Mouse (Mus musculus) heart, embryonic 16.5 days (tissue): ENCODE measurements at regions not wholly inside any gene's neighbourhood (a gene's known extent, or its start where the extent isn't known, plus 50 kb on each side); places are given as distances from the start of the nearest gene placed in this dataset.
"Not testable (repeated sequence)": the region's sequence is repeated elsewhere in the genome, so short reads cannot be mapped to it uniquely, and the experiment has no call there.

Experiments
- ATAC-seq: fragments of 200-750 bp; cut with Nextera tagmentation; replicated peaks from 2 replicates; pipeline ENCODE4 v1.8.0; 2017; ENCODE audit warnings: moderate number of reproducible peaks; ENCODE audit not compliant: insufficient read depth, low FRiP score; ENCODE audit errors: extremely low read depth
- H3K27ac ChIP-seq: fragments of 300-500 bp; sonication (generic); 2 replicates; pipeline ENCODE4 v1.5.1; 2014; ENCODE audit warnings: mild to moderate bottlenecking, low read length, control low read depth, moderate library complexity
- H3K27me3 ChIP-seq: fragments of 300-500 bp; sonication (generic); 2 replicates; pipeline ENCODE4 v1.6.1; 2014; ENCODE audit warnings: low read length, mixed read lengths; ENCODE audit not compliant: control insufficient read depth, insufficient read depth
- H3K36me3 ChIP-seq: fragments of 300-500 bp; sonication (generic); 2 replicates; pipeline ENCODE4 v1.6.1; 2014; ENCODE audit not compliant: control insufficient read depth, insufficient read depth
- H3K4me1 ChIP-seq: fragments of 300-500 bp; sonication (generic); 2 replicates; pipeline ENCODE4 v1.6.1; 2014; ENCODE audit warnings: low read length, mixed read lengths; ENCODE audit not compliant: control insufficient read depth, insufficient read depth
- H3K4me2 ChIP-seq: fragments of 300-500 bp; sonication (generic); 2 replicates; pipeline ENCODE4 v1.6.1; 2014; ENCODE audit warnings: low read depth, mild to moderate bottlenecking, control low read depth, low read length
- H3K4me3 ChIP-seq: fragments of 300-500 bp; sonication (generic); 2 replicates; pipeline ENCODE4 v1.5.1; 2014; ENCODE audit warnings: mild to moderate bottlenecking, control low read depth, low read length
- H3K9ac ChIP-seq: fragments of 300-500 bp; sonication (generic); 2 replicates; pipeline ENCODE4 v1.6.1; 2014; ENCODE audit warnings: low read length, control low read depth
- H3K9me3 ChIP-seq: fragments of 300-500 bp; sonication (generic); replicated peaks from 2 replicates; pipeline ENCODE4 v1.6.1; 2016; ENCODE audit warnings: low read length; ENCODE audit not compliant: control insufficient read depth
- WGBS: fragments of 180-500 bp; shearing (Covaris S2); extraction: QIAGEN DNeasy Blood & Tissue Kit; methylation state at CpG from one replicate; pipeline ENCODE4 v1.1.7; 2014; 5-methylcytosine and 5-hydroxymethylcytosine counted together

DNA sequence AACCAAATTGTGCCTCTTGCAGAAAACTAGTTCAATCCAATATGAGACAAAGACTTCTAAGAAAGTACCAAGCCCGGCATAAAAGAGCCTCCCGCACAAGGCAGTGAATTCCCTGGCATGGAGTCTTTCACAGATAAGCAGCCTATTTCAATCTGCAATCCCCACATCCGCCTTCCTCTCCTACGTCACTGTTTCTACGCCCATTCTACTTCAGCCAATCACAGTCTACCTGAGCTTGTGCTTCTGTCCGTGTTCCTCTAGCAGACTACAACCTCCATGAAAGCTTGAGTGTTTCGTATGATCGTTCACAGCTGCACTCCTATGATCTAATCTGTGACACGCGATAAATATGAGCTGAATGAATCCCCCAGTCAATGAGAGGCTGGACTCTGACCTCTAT lies 155.6 kb upstream of the Ipo5 start:
- H3K9me3 ChIP-seq = no peaks in the 10 kb centered on the region
- no peak for ATAC-seq
- H3K4me3 ChIP-seq = no peak overlapping the region
- H3K36me3 ChIP-seq = no peaks in the 10 kb centered on the region
- no peak overlapping the region for H3K9ac ChIP-seq
- no peaks in the 10 kb centered on the region for H3K4me1 ChIP-seq
- 53% methylated on average over 10 of the region's 10 CpGs for WGBS
- peak overlapping the region; percentile 13; the same call in 1 of the 2 replicates for H3K4me2 ChIP-seq
- no peak overlapping the region for H3K27ac ChIP-seq
- H3K27me3 ChIP-seq = no peaks in the 10 kb centered on the region

DNA sequence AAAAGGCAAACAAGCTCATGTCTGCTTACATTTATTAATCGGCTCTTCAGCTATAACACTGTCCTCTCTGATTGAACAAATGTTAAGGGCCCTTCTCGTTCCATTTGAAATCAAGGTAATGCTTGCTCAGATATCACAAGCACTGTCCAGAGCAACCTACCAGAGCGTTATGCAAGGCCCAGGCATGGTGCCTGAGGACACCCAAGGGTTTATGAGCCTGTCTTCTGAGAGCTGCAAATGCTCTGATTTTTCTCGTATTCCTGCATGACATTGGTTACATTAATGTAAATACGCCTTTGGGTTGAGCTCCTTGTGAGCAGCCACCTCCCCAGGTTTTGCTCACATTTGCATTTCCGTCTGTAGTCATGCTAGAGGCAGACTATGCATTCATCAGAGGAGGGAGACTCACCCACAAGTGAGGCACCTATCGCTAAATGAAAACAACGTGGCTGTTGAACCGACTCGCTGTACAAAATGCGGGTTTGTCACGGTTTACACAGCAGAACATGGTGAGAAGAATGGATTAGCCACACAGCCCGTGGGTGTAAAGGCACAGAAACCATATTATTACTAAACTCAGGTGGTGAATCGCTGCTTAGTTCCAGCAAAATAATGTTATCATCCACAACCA lies 152.7 kb upstream of the Ipo5 start:
- Histone ChIP-seq H3K9me3 (no peaks in the 10 kb centered on the region), H3K27me3 (no peaks in the 10 kb centered on the region), H3K27ac (no peak overlapping the region), H3K9ac (no peak overlapping the region), H3K4me1 (no peaks in the 10 kb centered on the region), H3K4me3 (no peak overlapping the region), H3K4me2 (no peak overlapping the region), H3K36me3 (no peaks in the 10 kb centered on the region)
- no peak for ATAC-seq
- WGBS = 84% methylated on average over 14 of the region's 14 CpGs

DNA sequence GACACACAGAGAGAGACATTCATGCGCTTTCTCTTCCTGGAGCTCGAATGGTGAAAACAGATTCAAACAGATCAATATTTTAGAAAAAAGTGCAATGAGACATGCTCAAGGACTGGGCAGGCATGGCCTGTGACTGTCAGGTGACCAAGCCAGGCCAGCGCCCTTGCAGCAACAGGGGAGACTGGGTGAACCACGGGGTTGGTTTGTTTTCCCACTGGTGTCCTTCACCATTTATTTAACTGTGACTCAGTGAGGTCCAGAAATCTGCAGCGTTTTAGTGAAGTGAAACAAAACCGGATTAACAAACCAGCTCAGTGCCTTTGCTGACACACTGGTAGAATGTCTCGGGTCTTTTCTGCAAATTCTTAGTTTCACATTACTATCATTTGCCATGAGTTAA lies 148.9 kb upstream of the Ipo5 start:
- Histone ChIP-seq H3K27me3 (no peaks in the 10 kb centered on the region), H3K4me3 (no peak overlapping the region), H3K9me3 (no peaks in the 10 kb centered on the region), H3K36me3 (no peaks in the 10 kb centered on the region), H3K27ac (no peak overlapping the region), H3K4me1 (no peaks in the 10 kb centered on the region), H3K4me2 (no peak overlapping the region), H3K9ac (no peak overlapping the region)
- ATAC-seq = no peak
- WGBS = 68% methylated on average over 7 of the region's 7 CpGs

DNA sequence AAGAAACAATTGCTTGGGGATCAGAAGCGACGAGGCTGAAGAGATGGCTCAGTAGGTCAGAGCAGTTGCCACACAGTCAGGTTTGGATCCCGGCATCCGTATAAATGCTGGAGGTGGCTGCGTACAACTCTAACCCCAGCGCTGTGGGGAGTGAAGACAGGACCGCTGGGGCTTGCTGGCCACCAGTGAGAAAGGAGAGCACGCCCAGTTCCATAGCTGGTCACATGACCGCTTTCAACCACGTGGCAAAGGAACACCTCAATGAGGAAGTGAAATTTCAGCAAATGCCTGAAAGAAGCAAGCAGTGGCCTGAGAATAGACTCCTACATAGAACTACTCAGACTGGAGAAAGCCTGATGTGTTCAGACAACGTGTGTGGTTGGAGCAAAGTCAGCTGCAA lies 148.3 kb upstream of the Ipo5 start:
- Histone ChIP-seq H3K4me2 (no peak overlapping the region), H3K9ac (no peak overlapping the region), H3K9me3 (no peaks in the 10 kb centered on the region), H3K4me3 (no peak overlapping the region), H3K36me3 (no peaks in the 10 kb centered on the region), H3K4me1 (no peaks in the 10 kb centered on the region), H3K27ac (no peak overlapping the region), H3K27me3 (no peaks in the 10 kb centered on the region)
- ATAC-seq = no peak
- WGBS = 74% methylated on average over 11 of the region's 11 CpGs

DNA sequence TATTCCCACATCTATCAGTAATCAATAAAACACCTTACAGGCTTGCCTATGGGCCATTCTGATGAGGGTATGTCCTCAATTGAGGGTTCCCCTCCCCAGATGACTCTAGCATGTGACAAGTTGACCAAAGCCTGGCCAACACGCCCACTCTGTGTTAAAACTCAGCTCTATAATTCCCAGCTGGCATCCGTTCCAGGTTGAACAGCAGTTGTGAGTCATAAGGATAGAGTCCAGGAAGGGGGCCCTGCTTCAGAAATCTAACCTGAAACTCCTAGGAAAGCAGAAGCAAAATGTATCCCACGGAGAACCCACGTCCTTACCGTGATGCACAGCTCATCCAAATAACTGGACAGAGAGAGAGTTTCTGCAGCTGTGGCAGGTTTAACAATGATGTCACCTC lies 147.2 kb upstream of the Ipo5 start:
- H3K4me2 ChIP-seq = no peak overlapping the region
- ATAC-seq = no peak
- WGBS = 82% methylated on average over 5 of the region's 5 CpGs
- no peak overlapping the region for H3K27ac ChIP-seq
- H3K9me3 ChIP-seq = no peaks in the 10 kb centered on the region
- H3K27me3 ChIP-seq = no peaks in the 10 kb centered on the region
- no peak overlapping the region for H3K9ac ChIP-seq
- H3K4me1 ChIP-seq = no peaks in the 10 kb centered on the region
- no peaks in the 10 kb centered on the region for H3K36me3 ChIP-seq
- H3K4me3 ChIP-seq = no peak overlapping the region

DNA sequence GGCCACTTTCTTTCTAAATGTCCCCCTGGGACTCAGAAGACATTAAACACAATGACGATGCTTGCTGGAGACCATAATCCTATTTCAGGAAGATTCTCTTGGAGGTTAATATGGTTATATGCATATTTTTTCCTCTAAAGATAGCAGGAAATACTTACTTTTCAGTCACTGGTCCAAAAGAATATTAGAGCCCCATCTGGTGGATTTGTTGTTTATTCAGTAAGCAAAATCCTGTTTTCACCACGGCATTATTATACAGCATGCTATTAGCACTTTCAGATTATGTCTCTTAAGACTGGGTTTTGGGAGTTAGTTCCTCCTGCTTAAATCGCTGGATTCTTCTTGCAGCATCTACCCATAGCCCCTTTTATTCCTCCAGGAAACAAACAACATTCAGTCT lies 146.6 kb upstream of the Ipo5 start:
- ATAC-seq = no peak
- Histone ChIP-seq H3K4me1 (no peaks in the 10 kb centered on the region), H3K4me2 (no peak overlapping the region), H3K9me3 (no peaks in the 10 kb centered on the region), H3K4me3 (no peak overlapping the region), H3K36me3 (no peaks in the 10 kb centered on the region), H3K27ac (no peak overlapping the region), H3K27me3 (no peaks in the 10 kb centered on the region), H3K9ac (no peak overlapping the region)
- 74% methylated on average over 3 of the region's 3 CpGs for WGBS

DNA sequence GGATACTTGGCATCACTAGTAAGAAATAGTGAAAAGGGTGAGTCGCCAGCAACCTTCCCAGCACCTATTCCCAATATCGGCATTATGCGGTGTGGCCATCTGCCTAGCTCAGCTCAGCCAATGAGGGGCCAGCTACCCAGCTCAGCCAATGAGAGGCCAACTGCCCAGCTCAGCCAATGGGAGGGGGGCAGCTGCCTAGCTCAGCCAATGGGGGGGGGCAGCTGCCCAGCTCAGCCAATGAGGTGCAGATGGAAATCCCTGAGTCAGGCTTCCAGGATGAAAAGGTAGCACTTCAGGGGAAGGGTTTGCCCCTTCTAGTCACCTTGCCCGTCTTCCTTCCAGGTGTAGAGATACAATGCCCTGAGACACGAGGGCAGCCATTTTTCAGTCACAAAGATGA lies 144.6 kb upstream of the Ipo5 start:
- 87% methylated on average over 5 of the region's 5 CpGs for WGBS

DNA sequence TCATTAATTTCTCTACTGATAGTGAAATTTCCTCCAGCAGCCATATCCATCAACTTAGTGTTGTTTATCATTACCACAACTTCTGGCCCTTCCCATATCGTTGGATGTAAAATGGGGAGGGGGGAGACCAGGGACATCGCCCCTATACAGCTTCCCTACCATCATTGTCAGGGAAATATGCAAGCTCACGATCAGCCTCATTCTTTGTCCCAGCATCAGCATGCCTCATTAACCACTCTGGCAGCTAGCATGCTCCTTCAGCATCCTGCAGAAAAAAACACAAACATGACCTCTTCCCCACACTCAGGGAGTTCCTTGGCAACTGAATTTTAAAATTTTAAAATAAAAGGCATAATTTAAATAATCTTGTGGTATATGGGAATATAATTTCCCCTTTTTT lies 140.4 kb upstream of the Ipo5 start:
- whole genome bisulfite sequencing = 73% methylated on average over 3 of the region's 3 CpGs
- Histone ChIP-seq H3K27me3 (no peaks in the 10 kb centered on the region), H3K4me1 (no peaks in the 10 kb centered on the region), H3K36me3 (no peaks in the 10 kb centered on the region), H3K9me3 (no peaks in the 10 kb centered on the region), H3K4me3 (no peak overlapping the region), H3K4me2 (no peak overlapping the region), H3K27ac (no peak overlapping the region), H3K9ac (no peak overlapping the region)
- ATAC-seq = no peak

More for the DNA sequence above, 144.6 kb upstream of the Ipo5 start:
- Histone ChIP-seq H3K9me3 (no peaks in the 10 kb centered on the region), H3K36me3 (no peaks in the 10 kb centered on the region), H3K27me3 (no peaks in the 10 kb centered on the region), H3K27ac (no peak overlapping the region), H3K4me2 (no peak overlapping the region), H3K4me1 (no peaks in the 10 kb centered on the region), H3K4me3 (no peak overlapping the region), H3K9ac (no peak overlapping the region)
- no peak for ATAC-seq

DNA sequence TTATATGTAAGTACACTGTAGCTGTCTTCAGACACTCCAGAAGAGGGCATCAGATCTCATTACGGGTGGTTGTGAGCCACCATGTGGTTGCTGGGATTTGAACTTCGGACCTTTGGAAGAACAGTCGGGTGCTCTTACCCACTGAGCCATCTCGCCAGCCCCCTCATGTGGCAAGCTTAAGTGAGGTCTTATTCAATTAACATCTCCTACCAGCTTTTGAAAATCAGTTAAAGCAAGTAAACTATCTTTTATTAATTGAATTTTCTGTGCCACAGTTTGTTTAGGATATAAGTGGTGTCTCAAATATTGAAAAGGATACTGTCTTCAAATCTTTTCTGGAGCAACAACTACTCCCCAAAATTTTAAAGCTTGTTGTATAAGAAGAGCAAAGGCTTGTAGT lies 138.0 kb upstream of the Ipo5 start:
- not testable (repeated sequence) for ATAC-seq, H3K27ac ChIP-seq, H3K27me3 ChIP-seq, H3K4me2 ChIP-seq, H3K4me1 ChIP-seq, H3K36me3 ChIP-seq, H3K4me3 ChIP-seq, H3K9me3 ChIP-seq, H3K9ac ChIP-seq
- WGBS = 81% methylated on average over 3 of the region's 4 CpGs
